24 mouse cellular contexts compared by ENCODE assay signal in the genomic region with DNA sequence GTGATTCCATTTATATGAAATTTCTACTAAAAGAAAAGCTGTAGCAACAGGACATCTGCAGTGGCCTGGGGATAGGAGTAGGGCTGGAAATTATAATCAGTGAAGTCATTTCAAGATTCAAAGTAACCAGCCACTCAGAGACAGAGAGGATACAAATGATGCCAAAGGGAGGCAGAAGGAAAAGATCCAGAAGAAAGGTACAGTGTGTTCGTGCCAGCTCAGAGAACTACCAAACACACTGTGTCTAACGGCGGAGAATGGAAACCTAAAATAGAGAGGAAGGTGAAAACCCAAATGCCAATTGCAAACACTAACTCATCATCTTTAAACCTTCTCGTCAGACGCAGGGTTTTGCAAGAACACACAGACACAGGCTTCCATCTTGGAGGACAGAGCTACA.
DNase-seq lines count a peak whose midpoint lies in the region; ATAC-seq and TF ChIP-seq lines count a peak whose summit lies in the region.
"Had no signal": no experiment of that assay in that cellular context is flagged by ENCODE, and none has a peak within 500 bp of the region (broad histone marks: within the 10 kb centered on the region; RNA-seq: fewer than 3 reads in every experiment).

No protein-coding gene starts in this region.

- H3K9ac ChIP-seq in midbrain, postnatal 0 days (replicated peaks; ENCODE audit: low read length, poor library complexity, severe bottlenecking), result no peak overlapping the region
- H3K9ac ChIP-seq in midbrain, embryonic 13.5 days (replicated peaks), result no peak overlapping the region
- H3K9ac ChIP-seq: embryonic facial prominence, embryonic 13.5 days; forebrain, embryonic 13.5 days; forebrain, postnatal 0 days; heart, embryonic 15.5 days; hindbrain, embryonic 13.5 days had no signal

- no peaks in the 10 kb centered on the region for H3K9me3 ChIP-seq in midbrain, postnatal 0 days (ENCODE audit: low read length)
- H3K9me3 ChIP-seq in midbrain, embryonic 13.5 days, result no peaks in the 10 kb centered on the region
- H3K9me3 ChIP-seq: embryonic facial prominence, embryonic 13.5 days; forebrain, embryonic 13.5 days; heart, embryonic 15.5 days; hindbrain, embryonic 13.5 days had no signal

- no peak overlapping the region for H3K4me2 ChIP-seq in midbrain, postnatal 0 days (ENCODE audit: low read depth, low read length, poor library complexity, severe bottlenecking)
- no peak overlapping the region for H3K4me2 ChIP-seq in midbrain, embryonic 13.5 days (replicated peaks)
- H3K4me2 ChIP-seq: embryonic facial prominence, embryonic 13.5 days; forebrain, embryonic 13.5 days; heart, embryonic 11.5 days; heart, embryonic 15.5 days; hindbrain, embryonic 13.5 days had no signal

- no peak for TF ChIP-seq CTCF in layer of hippocampus, adult 2 months (conservative IDR thresholded peaks at IDR 0.05)
- no peak for TF ChIP-seq CTCF in midbrain, postnatal 0 days (IDR thresholded peaks at IDR 0.05)

- DNase-seq in frontal cortex, adult 2 months (ENCODE audit: extremely low spot score in 1 of 2, low spot score in 1 of 2), result peak; percentile 58 to 62
- no peak for DNase-seq in frontal cortex, postnatal 14 days (ENCODE audit: low spot score in 2 of 2)
- DNase-seq in layer of hippocampus, adult 2 months (ENCODE audit: low spot score in 2 of 2), result peak in 1 of 2 experiments; percentile 58
- no peak for DNase-seq in layer of hippocampus, postnatal 25 days (ENCODE audit: extremely low spot score in 1 of 2, low spot score in 1 of 2)
- no peak for DNase-seq in midbrain, postnatal 0 days (ENCODE audit: low spot score)
- no peak for DNase-seq in urinary bladder, postnatal 10 days (ENCODE audit: low spot score)
- DNase-seq: adrenal gland, adult 2 months; adrenal gland, postnatal 25 days; cerebellum, adult 2 months; cerebellum, postnatal 25 days; forebrain, postnatal 0 days; gastrocnemius, postnatal 25 days; heart, postnatal 14 days had no signal

- H3K27ac ChIP-seq in layer of hippocampus, adult 2 months, result peak overlapping the region; percentile 82
- 0 out of 2 replicates have a peak overlapping the region, but pooled peaks have one; percentile 26 for H3K27ac ChIP-seq in midbrain, postnatal 0 days (ENCODE audit: low read depth, low read length)
- H3K27ac ChIP-seq in midbrain, embryonic 13.5 days, result no peak overlapping the region
- H3K27ac ChIP-seq in macrophage, result 0 out of 2 replicates have a peak overlapping the region, but pooled peaks have one; percentile 52
- H3K27ac ChIP-seq: forebrain, embryonic 13.5 days had no signal

- 86% methylated on average over 5 of the region's 5 CpGs for WGBS in midbrain, postnatal 0 days
- 97% methylated on average over 5 of the region's 5 CpGs for WGBS in midbrain, embryonic 13.5 days
- 98% methylated on average over 5 of the region's 5 CpGs for WGBS in macrophage (ENCODE audit: missing documents)

- no peaks in the 10 kb centered on the region; the same call in 1 of the 2 replicates for H3K4me1 ChIP-seq in midbrain, postnatal 0 days (ENCODE audit: insufficient read depth, low read length)
- H3K4me1 ChIP-seq in midbrain, embryonic 13.5 days (replicated peaks), result no peaks in the 10 kb centered on the region
- H3K4me1 ChIP-seq: forebrain, embryonic 13.5 days had no signal

- ATAC-seq in midbrain, postnatal 0 days (ENCODE audit: low FRiP score), result no peak
- no peak for ATAC-seq in midbrain, embryonic 13.5 days
- ATAC-seq: activated CD4-positive, CD25-positive, alpha-beta regulatory T cell, adult 4 months; forebrain, embryonic 13.5 days; forebrain, postnatal 0 days; hindbrain, postnatal 0 days; Patski had no signal

- no peaks in the 10 kb centered on the region for H3K36me3 ChIP-seq in midbrain, postnatal 0 days (ENCODE audit: insufficient read depth, low read length)
- H3K36me3 ChIP-seq in midbrain, embryonic 13.5 days, result peaks cover 4% of the 10 kb centered on the region; the same call in 1 of the 2 replicates
- no peaks in the 10 kb centered on the region for H3K36me3 ChIP-seq in macrophage (ENCODE audit: inconsistent target)
- H3K36me3 ChIP-seq: heart, embryonic 15.5 days had no signal

- H3K4me3 ChIP-seq in layer of hippocampus, adult 2 months, result no peak overlapping the region
- no peak overlapping the region for H3K4me3 ChIP-seq in midbrain, postnatal 0 days (ENCODE audit: low read depth, low read length)
- H3K4me3 ChIP-seq in midbrain, embryonic 13.5 days (replicated peaks), result no peak overlapping the region
- no peak overlapping the region for H3K4me3 ChIP-seq in macrophage (ENCODE audit: inconsistent target)
- H3K4me3 ChIP-seq: embryonic facial prominence, embryonic 13.5 days; forebrain, embryonic 13.5 days; heart, embryonic 15.5 days; hindbrain, embryonic 13.5 days had no signal

- H3K27me3 ChIP-seq in midbrain, postnatal 0 days (ENCODE audit: insufficient read depth, low read length), result no peaks in the 10 kb centered on the region
- H3K27me3 ChIP-seq in midbrain, embryonic 13.5 days, result no peaks in the 10 kb centered on the region
- H3K27me3 ChIP-seq: CH12.LX; embryonic facial prominence, embryonic 13.5 days; forebrain, embryonic 13.5 days; heart, embryonic 15.5 days; hindbrain, embryonic 13.5 days; Patski had no signal

- peaks cover 42% of the 10 kb centered on the region for H3K79me2 ChIP-seq in macrophage (ENCODE audit: inconsistent target)

Comparison
In these comparisons a context has a peak if more than half of its experiments do, and no peak if none do; other contexts are left out.
1. DNase-seq: peak in frontal cortex, adult 2 months (2 of 2); none in frontal cortex, postnatal 14 days (0 of 2), layer of hippocampus, postnatal 25 days (0 of 2), midbrain, postnatal 0 days (single experiment) and urinary bladder, postnatal 10 days (single experiment).